15 mouse cellular contexts compared by ENCODE assay signal in the genomic region with DNA sequence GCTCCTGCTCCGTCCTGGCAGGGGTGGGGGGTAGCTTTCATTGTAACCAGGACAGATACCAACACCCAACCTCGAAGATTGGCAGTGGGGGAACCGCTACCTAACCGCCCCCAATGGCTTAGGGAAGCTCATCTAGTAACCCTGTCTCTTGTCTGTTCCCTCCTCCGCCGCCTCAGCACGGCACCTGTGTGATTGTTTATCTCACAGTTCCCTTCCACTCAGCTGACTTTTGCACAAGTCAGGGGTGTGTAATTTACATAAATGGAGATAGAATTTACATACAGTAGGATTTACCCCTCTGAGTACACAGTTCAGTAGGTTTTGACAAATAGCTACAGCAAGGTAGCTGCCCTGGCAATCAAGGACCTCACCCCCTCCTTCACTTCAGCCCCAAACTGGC.
"Had no signal": no experiment of that assay in that cellular context is flagged by ENCODE, and none has a peak within 500 bp of the region (broad histone marks: within the 10 kb centered on the region; RNA-seq: fewer than 3 reads in every experiment).

No protein-coding gene starts in this region.

- H3K4me3 ChIP-seq: kidney, embryonic 15.5 days; liver, embryonic 15.5 days; megakaryocyte, embryonic 14.5 days; midbrain, embryonic 12.5 days; neural tube, embryonic 12.5 days had no signal

- DNase-seq: kidney, adult 2 months; kidney, postnatal 14 days; left cerebral cortex, postnatal 4 days; lung, postnatal 14 days; right cerebral cortex, postnatal 4 days; spleen, adult 18-20 months had no signal

- ATAC-seq: intestine, embryonic 16.5 days had no signal

- H3K4me1 ChIP-seq: liver, embryonic 15.5 days had no signal

- H3K9me3 ChIP-seq: kidney, embryonic 15.5 days; liver, embryonic 15.5 days; midbrain, embryonic 12.5 days; neural tube, embryonic 12.5 days had no signal

- H3K4me2 ChIP-seq: kidney, embryonic 15.5 days; liver, embryonic 11.5 days; liver, embryonic 15.5 days; midbrain, embryonic 12.5 days; neural tube, embryonic 12.5 days had no signal

- H3K27ac ChIP-seq: kidney, embryonic 15.5 days; liver, embryonic 15.5 days; macrophage; midbrain, embryonic 12.5 days; neural tube, embryonic 12.5 days; stomach, postnatal 0 days had no signal

- H3K36me3 ChIP-seq: kidney, embryonic 15.5 days; liver, embryonic 15.5 days; midbrain, embryonic 12.5 days; neural tube, embryonic 12.5 days had no signal

- H3K9ac ChIP-seq: kidney, embryonic 15.5 days; liver, embryonic 15.5 days; midbrain, embryonic 12.5 days; neural tube, embryonic 12.5 days had no signal

- H3K27me3 ChIP-seq: kidney, embryonic 15.5 days; liver, embryonic 15.5 days had no signal
